Mouse (Mus musculus) olfactory bulb, adult 2 months (tissue): ENCODE measurements around the gene Rybp.

Experiments used
- CTCF ChIP-seq: fragments of 200-500 bp; IDR thresholded peaks from 2 replicates; pipeline ENCODE4 v1.5.1; 2012; ENCODE audit warnings: low read depth, mild to moderate bottlenecking, low read length, moderate library complexity; ENCODE audit not compliant: insufficient read depth
- POLR2A ChIP-seq: fragments of 200-500 bp; IDR thresholded peaks from 2 replicates; pipeline ENCODE4 v1.6.1; 2012; ENCODE audit warnings: mild to moderate bottlenecking, low read depth, low read length, moderate library complexity; ENCODE audit not compliant: insufficient read depth

GRCm38 (mm10) chr6:100332479-100332878 lies 45.2 kb upstream of the Rybp start:
- TF ChIP-seq CTCF (no peak), POLR2A (no peak)
